Mouse (Mus musculus): ENCODE data around the gene Cobll1.
"Not testable (repeated sequence)": the region's sequence is repeated elsewhere in the genome, so short reads cannot be mapped to it uniquely, and the experiment has no call there.

The Cobll1 gene

DNA sequence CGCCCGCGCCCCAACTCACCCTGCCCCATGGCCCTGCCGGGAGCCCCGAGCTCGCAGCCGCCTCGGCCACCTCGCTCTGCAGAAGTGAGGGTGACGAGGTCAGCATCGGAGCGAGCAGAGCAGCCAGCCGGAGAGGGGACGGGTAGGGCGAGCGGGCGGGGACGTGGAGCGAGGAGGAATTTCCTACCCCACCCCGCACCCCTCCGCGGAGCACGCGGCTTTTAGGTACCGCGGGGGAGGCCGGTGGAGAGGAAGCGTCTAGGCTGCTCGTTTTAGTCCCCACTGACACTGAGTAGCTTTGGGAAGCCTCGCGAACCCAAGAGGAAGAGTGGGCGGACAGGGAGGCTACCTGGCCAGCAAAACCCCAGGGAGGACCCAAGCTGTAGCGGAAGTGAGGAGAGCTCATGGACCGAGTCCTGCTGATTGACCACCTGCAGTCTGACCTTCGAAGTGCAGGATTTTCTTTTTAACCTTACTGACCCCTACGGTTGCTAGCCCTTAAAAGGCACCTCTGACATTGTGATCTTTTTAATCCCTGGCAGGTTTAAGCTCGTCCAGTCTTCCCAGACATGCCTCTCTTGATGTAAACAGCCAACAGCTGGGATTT is at the start of gene Cobll1:
Cobll1 (minus strand) TSS at position 440 of the 607 bp plus-strand sequence.
- DNase-seq (ENCODE audit: low read depth, low spot score) = peak; percentile 62

- DNase-seq (ENCODE audit: low read depth, low spot score) = no peak
Measured at GRCm38 (mm10) chr2:65288696-65289095, 49.5 kb upstream of the Cobll1 start.

GRCm38 (mm10) chr2:65285380-65285779 is 46.2 kb upstream of the Cobll1 start:
- no peak for DNase-seq (ENCODE audit: low read depth, low spot score)

- DNase-seq (ENCODE audit: low read depth, low spot score) = no peak
Measured at GRCm38 (mm10) chr2:65282979-65283378, 43.8 kb upstream of the Cobll1 start.

GRCm38 (mm10) chr2:65279029-65279690 is 40.0 kb upstream of the Cobll1 start:
- peak; percentile 7 for DNase-seq (ENCODE audit: low read depth, low spot score)

- no peak for DNase-seq (ENCODE audit: low read depth, low spot score)
Measured at GRCm38 (mm10) chr2:65275443-65276061, 36.3 kb upstream of the Cobll1 start.

DNA sequence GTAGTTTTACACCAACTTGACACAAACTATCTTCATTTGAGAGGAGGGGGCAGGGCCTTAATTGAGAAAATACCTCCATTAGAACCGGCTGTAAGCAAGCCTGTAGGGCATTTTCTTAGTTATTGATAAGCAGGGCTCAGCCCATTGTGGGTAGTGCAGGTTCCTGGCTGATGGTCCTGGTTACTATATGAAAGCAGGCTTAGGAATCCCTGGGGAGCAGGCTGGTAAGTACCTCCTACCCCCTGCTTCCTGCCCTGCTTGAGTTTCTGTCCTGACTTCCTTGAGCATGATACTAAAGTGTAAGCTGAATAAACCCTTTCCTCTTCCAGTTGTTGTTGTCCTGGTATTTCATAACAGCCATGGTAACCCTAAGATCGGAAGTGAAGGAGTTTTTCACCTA is 34.7 kb upstream of the Cobll1 start:
- DNase-seq (ENCODE audit: low read depth, low spot score) = no peak

- no peak for DNase-seq (ENCODE audit: low read depth, low spot score)
Measured at GRCm38 (mm10) chr2:65268731-65269130, 29.5 kb upstream of the Cobll1 start.

DNA sequence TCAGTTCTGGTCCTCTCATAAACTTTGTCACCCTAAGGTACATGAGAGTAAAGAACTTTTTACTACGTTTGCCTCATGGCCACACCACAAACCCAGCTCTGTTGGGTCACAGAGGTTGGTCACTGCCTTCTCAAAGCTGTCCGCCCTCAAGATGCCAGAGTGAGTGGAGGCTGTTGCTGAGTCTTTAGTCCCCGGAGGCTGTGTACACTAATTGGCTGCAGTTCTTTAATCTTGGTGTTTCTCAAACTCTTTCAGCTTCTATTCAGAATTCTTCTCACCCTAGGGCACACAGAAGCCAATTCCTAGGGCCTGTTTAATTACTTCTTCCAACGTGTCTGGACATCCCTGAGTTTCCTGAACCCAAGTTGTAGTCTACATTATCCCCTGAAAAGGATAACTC is 28.6 kb upstream of the Cobll1 start:
- no peak for DNase-seq (ENCODE audit: low read depth, low spot score)

- no peak for DNase-seq (ENCODE audit: low read depth, low spot score)
Measured at GRCm38 (mm10) chr2:65266576-65267299, 27.5 kb upstream of the Cobll1 start.

DNA sequence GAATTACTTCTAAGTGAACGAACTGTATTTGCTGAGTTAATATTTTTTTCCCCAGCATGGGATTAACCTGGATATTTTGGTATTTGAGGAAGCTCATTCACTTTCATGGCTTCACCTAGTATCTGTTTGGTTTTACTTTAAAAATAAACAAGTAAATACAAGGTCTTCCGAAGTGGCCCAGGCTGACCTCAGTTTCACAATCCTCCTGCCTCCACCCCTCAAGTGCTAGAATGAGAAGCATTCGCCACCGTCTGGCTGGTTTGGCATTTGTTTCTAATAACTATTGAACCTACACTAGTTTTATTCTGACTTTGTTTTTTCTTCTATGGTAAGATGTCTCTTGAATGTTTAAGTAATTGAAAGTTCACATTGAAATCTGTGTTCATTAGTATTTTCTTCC is 23.0 kb upstream of the Cobll1 start:
- no peak for DNase-seq (ENCODE audit: low read depth, low spot score)

- DNase-seq (ENCODE audit: low read depth, low spot score) = not testable (repeated sequence)
Measured at GRCm38 (mm10) chr2:65260828-65261227, 21.6 kb upstream of the Cobll1 start.

DNA sequence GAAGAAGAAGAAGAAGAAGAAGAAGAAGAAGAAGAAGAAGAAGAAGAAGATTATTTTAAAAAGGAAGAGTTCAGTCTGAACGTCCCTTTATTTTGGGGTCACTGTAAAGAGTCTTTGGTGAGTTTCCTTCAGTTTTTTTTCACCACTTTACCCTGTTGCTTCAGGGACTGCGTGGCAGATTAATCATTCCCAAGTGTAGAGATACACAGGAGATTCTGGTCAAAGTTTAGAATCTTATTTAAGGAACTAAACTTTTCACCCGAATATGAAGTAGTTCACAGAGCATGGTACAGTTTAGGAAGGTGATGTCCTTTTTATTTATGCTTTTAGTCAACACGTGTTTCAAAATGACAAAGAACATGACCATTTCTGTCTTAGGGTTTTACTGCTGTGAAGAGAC is 21.2 kb upstream of the Cobll1 start:
- DNase-seq (ENCODE audit: low read depth, low spot score) = no peak

GRCm38 (mm10) chr2:65257446-65257845 is 18.2 kb upstream of the Cobll1 start:
- DNase-seq (ENCODE audit: low read depth, low spot score) = no peak

DNA sequence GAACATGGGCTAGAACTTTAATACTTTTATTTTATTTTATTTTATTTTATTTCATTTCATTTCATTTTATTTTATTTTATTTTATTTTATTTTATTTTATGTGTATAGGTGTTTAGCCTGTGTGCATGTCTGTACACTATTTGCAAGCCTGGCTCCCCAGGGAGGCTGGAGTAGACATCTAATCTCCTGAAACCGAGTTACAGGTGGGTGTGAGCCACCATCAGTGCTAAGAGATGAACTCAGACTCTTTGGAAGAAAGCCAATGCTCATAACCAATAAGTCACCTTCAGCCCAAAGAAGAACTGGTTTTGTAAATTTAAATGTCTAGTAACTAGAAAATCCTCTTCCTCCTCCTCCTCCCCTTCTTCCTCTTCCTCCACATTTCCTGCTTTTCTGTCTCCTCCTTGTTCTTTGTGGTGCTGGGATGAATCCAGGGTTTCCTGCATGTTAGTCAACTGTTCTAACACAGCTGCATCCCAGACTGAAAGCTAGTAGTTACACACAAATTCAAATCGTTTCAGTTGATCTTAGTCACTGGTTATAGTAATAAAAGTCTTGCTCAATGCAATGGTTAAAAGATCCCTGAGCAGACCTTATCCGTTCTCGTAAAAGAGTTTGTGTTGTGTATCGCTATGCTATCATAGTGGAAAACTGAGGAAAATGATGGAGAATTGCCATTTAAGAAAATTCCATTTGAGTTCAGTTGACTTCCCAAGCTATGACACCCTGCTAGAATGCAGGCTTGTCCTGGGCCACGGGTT is 17.5 kb upstream of the Cobll1 start:
- DNase-seq (ENCODE audit: low read depth, low spot score) = no peak

GRCm38 (mm10) chr2:65250589-65251104 is 11.4 kb upstream of the Cobll1 start:
- DNase-seq (ENCODE audit: low read depth, low spot score) = no peak

DNA sequence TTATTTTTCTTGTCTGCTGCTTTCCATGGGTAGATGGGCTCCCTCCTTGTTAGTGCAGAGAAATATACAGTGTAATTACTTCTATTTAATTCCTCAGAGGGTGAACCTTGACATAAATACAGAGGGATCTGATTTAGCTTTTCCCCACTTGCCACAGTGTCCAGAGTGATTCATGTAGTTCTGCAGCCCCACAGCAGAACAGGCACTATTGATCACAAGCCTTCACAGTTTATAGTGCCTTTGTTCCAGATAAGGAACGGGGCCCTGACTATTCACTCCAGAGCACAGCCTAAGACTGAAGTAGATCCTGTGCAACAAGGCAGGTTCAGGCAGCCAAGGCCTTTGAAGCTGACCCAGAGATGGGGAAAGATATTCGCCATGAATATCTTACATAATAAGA is 10.4 kb upstream of the Cobll1 start:
- DNase-seq (ENCODE audit: low read depth, low spot score) = no peak

- peak; percentile 20 for DNase-seq (ENCODE audit: low read depth, low spot score)
Measured at GRCm38 (mm10) chr2:65240173-65240745, 1.1 kb upstream of the Cobll1 start.

DNA sequence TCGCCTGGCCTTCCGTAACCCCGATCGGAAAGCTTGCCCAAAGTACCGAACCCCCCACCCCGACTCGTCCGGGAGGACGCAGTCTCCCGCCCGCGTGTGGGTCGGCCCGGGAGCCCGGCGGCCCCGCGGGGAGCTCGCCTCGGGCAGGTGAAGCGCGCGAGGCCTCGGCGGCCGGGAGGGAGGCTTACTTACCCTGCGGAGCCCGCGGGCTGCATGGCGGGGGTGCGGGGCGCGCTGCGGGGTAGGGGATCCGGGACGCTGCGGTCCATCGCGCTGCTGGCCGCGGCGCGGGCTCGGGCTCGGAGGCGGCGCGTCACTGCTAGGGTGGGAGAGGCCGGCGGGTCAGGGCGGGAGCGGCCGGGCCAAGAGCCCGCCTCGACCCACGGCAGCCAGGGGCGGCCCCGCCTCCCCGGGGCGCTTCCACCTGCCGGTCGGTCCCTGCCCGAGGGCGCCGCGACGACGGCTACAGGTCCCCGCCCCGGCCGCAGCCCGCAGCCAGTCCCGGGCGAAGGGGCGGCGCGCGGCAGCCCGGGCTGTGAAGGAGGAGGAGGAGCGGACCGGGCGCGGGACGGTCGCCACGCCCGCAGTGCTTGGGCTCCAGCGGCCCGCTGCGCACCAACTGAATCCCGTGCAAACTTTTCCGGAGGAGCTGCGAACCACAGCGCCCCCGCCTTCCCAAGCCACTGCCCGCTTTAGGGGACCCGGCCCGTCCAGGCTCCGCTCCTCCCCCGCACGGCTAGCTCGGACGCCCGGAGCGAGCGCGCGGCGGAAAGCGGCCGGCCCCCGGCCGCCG is 836 bp downstream of the Cobll1 start:
- DNase-seq (ENCODE audit: low read depth, low spot score) = peak; percentile 80

GRCm38 (mm10) chr2:65237610-65238170 is 1.5 kb downstream of the Cobll1 start:
- peak; percentile 66 for DNase-seq (ENCODE audit: low read depth, low spot score)

All from CD4-positive helper T cell, adult 2 months (primary cell).